Mouse (Mus musculus) liver, embryonic 13.5 days (tissue): Measurements from ENCODE around the gene Dscaml1. TPM values are rescaled to one million over a fixed set of nuclear protein-coding genes. Genes with fewer than 3 reads are reported as not detected.
"Not testable (repeated sequence)": the region's sequence is repeated elsewhere in the genome, so short reads cannot be mapped to it uniquely, and the experiment has no call there.

ENCODE experiments used
- ATAC-seq: fragments of 200-750 bp; cut with Nextera tagmentation; 2 replicates; pipeline ENCODE4 v1.8.0; 2017; ENCODE audit warnings: low read depth, mild to moderate bottlenecking, moderate number of reproducible peaks, moderate library complexity
- DNase-seq: peaks from one replicate; pipeline ENCODE4 v3.0.0; 2022
- H3K27ac ChIP-seq: fragments of 300-500 bp; sonication (generic); 2 replicates; pipeline ENCODE4 v1.5.1; 2015; ENCODE audit warnings: moderate library complexity, mild to moderate bottlenecking, inconsistent platforms
- H3K27me3 ChIP-seq: fragments of 300-500 bp; sonication (generic); 2 replicates; pipeline ENCODE4 v1.6.1; 2015; ENCODE audit warnings: mild to moderate bottlenecking, inconsistent platforms
- H3K36me3 ChIP-seq: fragments of 300-500 bp; sonication (generic); 2 replicates; pipeline ENCODE4 v1.6.1; 2015; ENCODE audit warnings: mild to moderate bottlenecking, inconsistent platforms
- H3K4me1 ChIP-seq: fragments of 300-500 bp; sonication (generic); replicated peaks from 2 replicates; pipeline ENCODE4 v1.6.1; 2015; ENCODE audit warnings: inconsistent platforms
- H3K4me2 ChIP-seq: fragments of 300-500 bp; sonication (generic); 2 replicates; pipeline ENCODE4 v1.6.1; 2015; ENCODE audit warnings: inconsistent platforms, mild to moderate bottlenecking, moderate library complexity
- H3K4me3 ChIP-seq: fragments of 300-500 bp; sonication (generic); replicated peaks from 2 replicates; pipeline ENCODE4 v1.5.1; 2015; ENCODE audit warnings: mild to moderate bottlenecking, inconsistent platforms
- H3K9ac ChIP-seq: fragments of 300-500 bp; sonication (generic); 2 replicates; pipeline ENCODE4 v1.6.1; 2015; ENCODE audit warnings: mild to moderate bottlenecking, inconsistent platforms
- H3K9me3 ChIP-seq: fragments of 300-500 bp; sonication (generic); replicated peaks from 2 replicates; pipeline ENCODE4 v1.6.1; 2016; ENCODE audit warnings: inconsistent platforms
- WGBS: fragments of 180-500 bp; shearing (Covaris S2); methylation state at CpG from one replicate; pipeline ENCODE4 v1.1.7; 2015; ENCODE audit not compliant: insufficient replicate concordance; 5-methylcytosine and 5-hydroxymethylcytosine counted together
- polyA plus RNA-seq: library from polyadenylated mRNA; unstranded; fragments of >200 nt; fragmentation: Nextera tagmentation; extraction: Ambion mirVana; gene quantifications from 2 replicates; pipeline ENCODE4 v1.2.1, GENCODE M21; 2015

Dscaml1 gene
- polyA plus RNA-seq, 1 experiment from 2014 or later, result not detected

DNA sequence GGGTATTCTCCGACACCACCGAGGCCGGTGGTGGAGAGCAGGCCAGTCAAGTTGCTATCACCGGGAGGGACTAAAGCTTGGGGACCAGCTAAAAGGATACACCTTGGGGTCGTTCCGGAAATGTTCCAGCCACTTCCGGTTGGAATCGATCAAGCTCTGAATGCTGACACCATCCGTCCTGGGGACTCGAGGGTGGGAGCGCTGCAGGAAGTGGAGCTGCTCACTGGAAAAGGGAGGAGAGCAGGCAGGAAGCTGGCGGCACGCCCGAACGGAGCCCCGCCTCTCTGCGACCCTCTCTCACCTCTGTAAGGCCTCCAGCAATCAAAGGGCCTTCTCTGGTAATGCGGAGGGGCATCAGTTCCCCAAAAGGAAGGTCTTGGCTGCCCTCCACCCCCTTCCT lies 342.0 kb downstream of the Dscaml1 start:
- H3K36me3 ChIP-seq, result peaks cover 7% of the 10 kb centered on the region; the same call in 1 of the 2 replicates
- WGBS, result 64% methylated on average over 18 of the region's 18 CpGs

DNA sequence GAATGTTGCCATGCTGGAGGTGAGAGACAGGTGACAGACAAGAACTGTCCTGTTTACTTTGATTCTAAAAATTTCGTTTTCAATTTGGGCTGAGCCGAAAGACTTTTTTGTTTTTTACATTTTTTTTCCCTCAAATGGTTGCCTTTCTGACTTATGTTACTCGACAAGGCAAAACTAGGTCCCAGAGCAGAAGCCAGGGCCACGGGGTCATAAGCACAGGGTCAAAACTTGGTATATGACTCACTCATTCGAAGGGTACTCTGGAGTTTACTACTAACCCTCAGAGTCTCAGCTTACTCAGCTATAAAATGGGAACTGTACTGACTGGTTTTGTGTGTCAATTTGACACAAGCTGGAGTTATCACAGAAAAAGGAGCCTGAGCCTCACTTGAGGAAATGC lies 343.2 kb downstream of the Dscaml1 start:
- ATAC-seq (no peak), DNase-seq (no peak)
- H3K4me1 ChIP-seq, result no peaks in the 10 kb centered on the region
- WGBS, result 67% methylated on average over 5 of the region's 5 CpGs
- H3K4me3 ChIP-seq, result no peak overlapping the region
- no peak overlapping the region for H3K4me2 ChIP-seq
- peaks cover 16% of the 10 kb centered on the region for H3K36me3 ChIP-seq
- no peak overlapping the region for H3K9ac ChIP-seq
- H3K27me3 ChIP-seq, result no peaks in the 10 kb centered on the region
- no peak overlapping the region for H3K27ac ChIP-seq
- no peaks in the 10 kb centered on the region for H3K9me3 ChIP-seq

More for the DNA sequence above, 342.0 kb downstream of the Dscaml1 start:
- Histone ChIP-seq H3K4me3 (no peak overlapping the region), H3K9ac (no peak overlapping the region), H3K27ac (no peak overlapping the region), H3K27me3 (no peaks in the 10 kb centered on the region), H3K4me1 (no peaks in the 10 kb centered on the region), H3K4me2 (no peak overlapping the region), H3K9me3 (no peaks in the 10 kb centered on the region)
- ATAC-seq (no peak), DNase-seq (no peak)

DNA sequence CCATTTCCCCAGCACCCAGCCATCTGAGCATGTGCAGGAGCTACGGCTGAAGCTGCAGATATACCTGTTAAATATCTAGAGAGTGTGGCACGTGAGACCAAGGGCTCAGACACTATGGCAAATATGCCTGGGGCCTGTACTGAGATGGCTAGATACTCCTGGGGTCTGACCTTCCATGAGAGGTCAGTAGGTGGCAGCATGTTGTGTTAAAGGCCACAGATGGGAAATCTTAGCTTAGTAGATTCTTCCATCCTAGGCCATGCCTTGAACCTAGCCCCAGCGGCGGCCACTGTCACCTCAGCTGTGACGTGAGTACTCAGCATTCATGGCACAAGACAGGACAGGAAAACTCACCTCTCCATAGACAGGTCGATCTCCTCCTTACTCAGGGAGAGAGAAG lies 347.7 kb downstream of the Dscaml1 start:
- no peak overlapping the region for H3K4me3 ChIP-seq
- H3K36me3 ChIP-seq, result peaks cover 42% of the 10 kb centered on the region
- H3K27me3 ChIP-seq, result no peaks in the 10 kb centered on the region
- H3K9ac ChIP-seq, result no peak overlapping the region
- H3K27ac ChIP-seq, result no peak overlapping the region
- ATAC-seq (no peak), DNase-seq (no peak)
- H3K4me1 ChIP-seq, result peaks cover 7% of the 10 kb centered on the region
- WGBS, result 63% methylated on average over 6 of the region's 6 CpGs
- no peaks in the 10 kb centered on the region for H3K9me3 ChIP-seq
- H3K4me2 ChIP-seq, result no peak overlapping the region

DNA sequence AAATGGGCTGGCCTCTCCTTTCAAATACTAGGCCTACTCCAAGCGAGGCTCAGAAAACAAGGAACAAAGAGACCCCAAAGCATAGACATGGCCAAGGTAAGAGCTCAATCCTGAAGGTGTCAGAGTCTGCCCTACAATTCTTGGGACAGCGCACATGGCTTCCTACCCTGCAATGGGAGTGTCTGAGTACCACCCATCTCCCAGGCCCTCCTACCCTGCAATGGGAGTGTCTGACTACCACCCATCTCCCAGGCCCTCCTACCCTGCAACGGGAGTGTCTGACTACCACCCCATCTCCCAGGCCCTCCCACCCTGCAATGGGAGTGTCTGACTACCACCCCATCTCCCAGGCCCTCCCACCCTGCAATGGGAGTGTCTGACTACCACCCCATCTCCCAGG lies 349.7 kb downstream of the Dscaml1 start:
- not testable (repeated sequence) for H3K27me3 ChIP-seq, H3K9ac ChIP-seq, H3K9me3 ChIP-seq, H3K27ac ChIP-seq, H3K4me3 ChIP-seq, ATAC-seq, H3K4me1 ChIP-seq, H3K4me2 ChIP-seq
- WGBS, result 43% methylated on average over 3 of the region's 3 CpGs
- peaks cover 43% of the 10 kb centered on the region for H3K36me3 ChIP-seq
- peak; percentile 15 for DNase-seq

DNA sequence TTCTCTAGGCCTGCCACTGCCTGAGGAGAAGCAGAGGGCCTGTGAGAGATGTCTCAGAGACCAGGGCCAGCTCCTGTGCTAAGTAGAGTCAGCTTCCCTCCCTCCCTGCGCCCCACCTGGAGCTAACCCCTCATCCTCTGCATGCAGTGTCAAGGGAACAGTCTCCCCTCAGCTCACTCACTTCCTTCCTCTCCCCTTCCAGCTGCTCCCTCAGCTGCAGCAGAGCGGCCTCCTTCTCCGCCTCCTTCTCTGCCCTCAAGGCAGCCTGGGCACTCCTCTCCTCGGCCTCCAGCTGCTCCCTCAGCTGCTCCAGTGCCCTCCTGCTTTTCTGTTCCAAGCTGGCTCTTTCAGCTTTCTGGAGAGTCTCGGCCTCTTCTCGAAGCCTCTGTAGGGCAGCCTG lies 352.8 kb downstream of the Dscaml1 start:
- H3K36me3 ChIP-seq, result peaks cover 32% of the 10 kb centered on the region

DNA sequence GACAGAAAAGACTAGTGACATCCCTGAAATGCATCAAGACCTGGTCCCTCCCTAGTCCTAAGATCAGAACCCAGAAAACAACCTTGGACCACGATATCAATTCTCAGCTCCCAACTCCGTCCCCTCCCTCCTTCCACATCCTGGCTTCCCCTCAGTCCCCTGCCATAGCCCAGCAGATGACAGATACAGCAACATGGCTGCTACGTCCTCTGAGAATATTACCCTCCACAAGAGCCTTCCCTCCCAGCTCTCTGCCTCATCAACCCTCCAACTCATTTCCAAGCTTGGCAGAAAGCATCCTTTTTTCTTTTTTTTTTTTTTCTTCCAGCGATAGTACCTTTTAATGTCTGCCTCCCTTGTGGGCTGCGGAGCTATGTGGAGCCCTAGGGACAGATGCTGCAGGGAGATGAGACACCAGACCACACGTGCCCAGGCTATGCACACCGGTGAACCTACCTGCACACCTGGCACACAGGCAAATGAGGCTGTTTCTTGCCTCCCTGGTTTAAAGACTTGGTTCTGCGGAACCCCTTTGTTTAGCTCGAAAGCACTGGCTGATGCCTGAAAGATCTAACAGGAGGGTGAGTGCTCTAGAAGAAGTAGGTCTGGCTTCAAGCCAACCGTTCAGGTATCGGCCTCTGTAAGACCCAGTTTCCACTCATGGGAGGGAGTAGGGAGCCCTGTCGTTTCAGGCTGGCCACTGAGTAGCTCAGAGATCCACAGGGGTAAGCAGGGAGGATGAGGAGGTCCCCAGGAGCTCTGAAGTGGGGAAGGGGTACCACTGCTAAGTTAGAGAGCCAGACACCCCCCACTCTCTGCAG lies 357.0 kb downstream of the Dscaml1 start:
- ATAC-seq (no peak), DNase-seq (no peak)
- Histone ChIP-seq H3K4me3 (no peak overlapping the region), H3K27ac (no peak overlapping the region), H3K9me3 (no peaks in the 10 kb centered on the region), H3K9ac (no peak overlapping the region), H3K4me2 (no peak overlapping the region), H3K36me3 (peaks cover 11% of the 10 kb centered on the region), H3K27me3 (no peaks in the 10 kb centered on the region), H3K4me1 (peaks cover 17% of the 10 kb centered on the region)
- WGBS, result 72% methylated on average over 12 of the region's 12 CpGs

More for the DNA sequence above, 352.8 kb downstream of the Dscaml1 start:
- H3K9me3 ChIP-seq, result no peaks in the 10 kb centered on the region
- H3K4me2 ChIP-seq, result no peak overlapping the region
- no peak overlapping the region for H3K4me3 ChIP-seq
- WGBS, result 58% methylated on average over 6 of the region's 6 CpGs
- no peak overlapping the region for H3K27ac ChIP-seq
- H3K4me1 ChIP-seq, result peaks cover 7% of the 10 kb centered on the region
- ATAC-seq (no peak), DNase-seq (no peak)
- H3K9ac ChIP-seq, result no peak overlapping the region
- H3K27me3 ChIP-seq, result no peaks in the 10 kb centered on the region

DNA sequence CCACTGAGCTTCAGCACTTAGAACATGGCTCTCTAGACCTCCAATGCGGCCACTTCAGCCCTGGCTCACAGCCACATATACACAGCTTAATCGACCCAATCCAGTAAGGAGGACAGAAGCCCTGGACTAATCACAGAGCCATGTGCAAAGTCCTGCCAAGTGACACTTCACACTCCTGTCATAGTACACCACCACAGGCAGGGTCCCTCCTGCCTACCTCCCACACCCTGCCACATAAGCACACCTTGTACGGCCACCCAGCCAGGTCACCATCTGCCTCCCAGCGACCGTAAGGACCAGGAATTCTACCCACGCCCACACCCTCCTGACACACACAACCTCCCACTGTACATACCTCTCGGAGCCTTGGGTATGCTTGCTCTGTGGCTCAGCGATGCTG lies 360.6 kb downstream of the Dscaml1 start:
- 0 out of 2 replicates have a peak, but pooled peaks cover 5% of the 10 kb centered on the region for H3K36me3 ChIP-seq
- DNase-seq (no peak), ATAC-seq (no peak)
- no peaks in the 10 kb centered on the region for H3K9me3 ChIP-seq
- 74% methylated on average over 8 of the region's 8 CpGs for WGBS
- peak overlapping the region; percentile 33 for H3K4me2 ChIP-seq
- no peak overlapping the region for H3K4me3 ChIP-seq
- H3K4me1 ChIP-seq, result peaks cover 23% of the 10 kb centered on the region
- H3K27ac ChIP-seq, result peak overlapping the region; percentile 58; the same call in 1 of the 2 replicates
- H3K9ac ChIP-seq, result peak overlapping the region; percentile 45; the same call in 1 of the 2 replicates
- H3K27me3 ChIP-seq, result no peaks in the 10 kb centered on the region

DNA sequence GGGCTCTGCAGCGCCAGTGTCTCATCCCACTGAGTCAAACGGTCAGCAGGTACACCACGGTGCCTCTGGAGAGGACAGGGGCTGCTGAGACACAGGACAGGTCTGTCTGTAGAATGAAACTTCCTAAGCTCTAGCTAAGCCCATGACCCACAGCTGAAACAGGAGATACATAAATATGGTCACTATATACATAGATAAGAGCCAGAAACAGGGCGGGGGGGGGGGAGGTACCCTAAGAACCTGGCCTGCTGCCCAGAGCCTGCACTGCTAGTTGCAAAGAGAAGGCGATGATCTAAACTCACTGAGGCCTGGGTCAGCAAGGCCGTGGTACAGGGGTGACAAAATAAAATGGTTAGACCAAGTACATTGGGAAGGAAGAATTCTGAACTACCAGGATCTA lies 361.1 kb downstream of the Dscaml1 start:
- ATAC-seq, result peak; percentile 62; the same call in 1 of the 2 replicates
- Histone ChIP-seq H3K27me3 (no peaks in the 10 kb centered on the region), H3K4me1 (peaks cover 23% of the 10 kb centered on the region), H3K4me3 (no peak overlapping the region), H3K9me3 (no peaks in the 10 kb centered on the region), H3K27ac (peak overlapping the region; percentile 58; the same call in 1 of the 2 replicates), H3K4me2 (peak overlapping the region; percentile 33), H3K9ac (peak overlapping the region; percentile 45; the same call in 1 of the 2 replicates), H3K36me3 (0 out of 2 replicates have a peak, but pooled peaks cover 5% of the 10 kb centered on the region)
- 43% methylated on average over 6 of the region's 6 CpGs for WGBS
- no peak for DNase-seq

DNA sequence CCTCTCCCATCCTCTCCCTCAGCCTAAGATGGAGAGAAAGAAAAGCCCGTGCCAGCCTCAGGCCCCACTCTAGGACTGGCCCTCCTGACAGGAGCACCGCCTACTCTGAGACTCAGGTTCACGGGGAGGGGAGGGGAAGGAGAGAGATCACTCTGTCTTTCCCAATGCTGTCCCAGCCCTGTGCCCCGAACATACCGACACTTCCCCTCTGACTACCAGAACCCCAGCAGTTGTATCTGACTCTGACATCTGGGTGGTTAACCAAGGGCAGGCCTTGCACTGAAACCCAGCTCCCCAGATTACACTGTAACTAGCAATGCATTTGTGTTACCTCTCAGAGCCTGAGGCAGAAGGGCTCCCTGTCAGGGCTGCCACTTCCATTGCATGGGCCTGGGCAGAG lies 362.0 kb downstream of the Dscaml1 start:
- H3K9ac ChIP-seq, result no peak overlapping the region
- H3K27ac ChIP-seq, result peak overlapping the region; percentile 39
- H3K27me3 ChIP-seq, result no peaks in the 10 kb centered on the region
- H3K4me1 ChIP-seq, result peaks cover 23% of the 10 kb centered on the region
- ATAC-seq (peak; percentile 81), DNase-seq (no peak)
- 0 out of 2 replicates have a peak overlapping the region, but pooled peaks have one; percentile 33 for H3K4me2 ChIP-seq
- H3K36me3 ChIP-seq, result peaks cover 5% of the 10 kb centered on the region
- H3K9me3 ChIP-seq, result no peaks in the 10 kb centered on the region
- 23% methylated on average over 5 of the region's 5 CpGs for WGBS
- H3K4me3 ChIP-seq, result no peak overlapping the region

DNA sequence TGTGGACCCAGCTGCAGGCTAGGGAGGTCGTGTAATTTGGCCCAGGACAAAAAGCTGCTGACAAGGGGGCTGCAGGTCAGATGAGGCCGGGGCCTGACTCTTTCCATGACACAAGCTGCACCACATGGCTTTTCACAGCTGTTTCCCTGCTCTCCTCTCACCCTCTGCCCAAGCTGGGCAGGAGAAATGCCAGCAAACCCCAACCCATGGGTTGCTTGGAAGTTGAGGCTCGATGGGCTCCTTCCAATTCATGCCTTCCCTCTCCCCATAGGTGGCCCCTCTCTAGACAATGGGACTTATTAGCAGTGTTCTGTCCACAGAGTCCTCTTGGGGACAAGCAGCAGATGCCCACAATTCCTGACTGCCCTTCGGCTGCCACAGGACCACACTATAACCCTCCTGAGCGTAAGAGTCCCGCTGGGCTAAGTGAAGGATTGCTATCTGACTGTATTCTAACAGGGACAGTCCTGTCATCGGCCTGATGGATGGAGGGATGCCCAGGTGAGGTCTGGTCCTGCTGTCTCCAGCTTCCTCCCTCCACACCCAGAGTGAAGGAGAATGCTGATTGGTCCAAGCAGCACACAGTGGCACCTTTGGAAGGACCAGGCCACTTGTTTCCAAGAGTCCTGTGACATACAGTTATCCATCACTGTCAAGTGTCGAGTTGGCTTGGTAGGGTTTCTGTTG lies 365.2 kb downstream of the Dscaml1 start:
- DNase-seq (no peak), ATAC-seq (no peak)
- Histone ChIP-seq H3K9me3 (no peaks in the 10 kb centered on the region), H3K9ac (no peak overlapping the region), H3K27me3 (no peaks in the 10 kb centered on the region), H3K4me3 (no peak overlapping the region), H3K36me3 (peaks cover 11% of the 10 kb centered on the region), H3K4me1 (peaks cover 31% of the 10 kb centered on the region), H3K4me2 (no peak overlapping the region), H3K27ac (no peak overlapping the region)
- 67% methylated on average over 8 of the region's 8 CpGs for WGBS

DNA sequence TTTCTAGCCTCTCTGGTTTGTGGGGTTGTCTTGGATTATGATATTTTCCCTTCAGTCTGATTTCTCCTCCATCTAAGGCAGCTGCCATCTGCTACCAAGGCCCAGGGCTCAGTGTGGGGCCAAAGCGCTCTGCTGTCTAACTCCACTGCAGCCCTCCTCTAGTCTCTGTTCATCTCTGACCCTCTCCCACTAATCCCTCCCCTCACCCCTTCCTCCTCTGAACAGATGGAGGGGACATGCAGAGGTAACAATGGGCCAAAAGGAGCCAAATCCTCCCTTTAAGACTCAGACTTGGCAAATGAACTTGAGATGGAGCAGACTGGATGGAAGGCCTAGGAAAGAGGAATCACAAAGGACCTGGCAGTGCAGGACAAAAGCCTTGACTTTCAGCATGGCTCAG lies 365.8 kb downstream of the Dscaml1 start:
- DNase-seq (no peak), ATAC-seq (no peak)
- Histone ChIP-seq H3K4me3 (no peak overlapping the region), H3K27me3 (no peaks in the 10 kb centered on the region), H3K4me2 (no peak overlapping the region), H3K27ac (no peak overlapping the region), H3K36me3 (peaks cover 11% of the 10 kb centered on the region), H3K9me3 (no peaks in the 10 kb centered on the region), H3K9ac (no peak overlapping the region), H3K4me1 (peaks cover 26% of the 10 kb centered on the region)
- WGBS, result 71% methylated on average over 1 of the region's 1 CpGs
